Mouse (Mus musculus) cortical plate, adult 2 months (tissue): ENCODE data around the gene C5ar1. TPM values are rescaled to one million over a fixed set of nuclear protein-coding genes. Genes with fewer than 3 reads are reported as not detected.
A peak's percentile ranks its signal among the peaks of the same experiment; 100 is the strongest.
"Not testable (repeated sequence)": the region's sequence is repeated elsewhere in the genome, so short reads cannot be mapped to it uniquely, and the experiment has no call there.

Source experiments
- H3K27ac ChIP-seq: fragments of 200-500 bp; 2 replicates; pipeline ENCODE4 v1.5.1; 2012; ENCODE audit warnings: low read length, control low read depth, inconsistent platforms; ENCODE audit not compliant: insufficient read depth
- H3K4me1 ChIP-seq: fragments of 200-500 bp; 2 replicates; pipeline ENCODE4 v1.6.1; 2011; ENCODE audit warnings: low read length; ENCODE audit not compliant: control insufficient read depth, insufficient read depth
- H3K4me3 ChIP-seq: fragments of 200-500 bp; 2 replicates; pipeline ENCODE4 v1.5.1; 2011; ENCODE audit warnings: mild to moderate bottlenecking, low read length, control low read depth; ENCODE audit not compliant: insufficient read depth
- CTCF ChIP-seq: fragments of 200-500 bp; IDR thresholded peaks from 2 replicates; pipeline ENCODE4 v1.5.1; 2011; ENCODE audit warnings: mild to moderate bottlenecking, control low read depth, low read length; ENCODE audit not compliant: insufficient read depth; ENCODE audit errors: extremely low read depth
- POLR2A ChIP-seq: fragments of 200-500 bp; IDR thresholded peaks from 2 replicates; pipeline ENCODE4 v1.6.1; 2011; ENCODE audit warnings: mild to moderate bottlenecking, low read length, control low read depth; ENCODE audit not compliant: insufficient read depth; ENCODE audit errors: extremely low read depth
- polyA plus RNA-seq: library from polyadenylated mRNA; depleted of rRNA; stranded (reverse); fragments of >200 nt; gene quantifications from 2 replicates; pipeline ENCODE4 v1.2.3, GENCODE M21; 2012

C5ar1 gene
- polyA plus RNA-seq, 1 experiment: 1.5 TPM

- no peak overlapping the region for H3K4me3 ChIP-seq
- no peak for TF ChIP-seq POLR2A
- no peak for TF ChIP-seq CTCF
- H3K4me1 ChIP-seq: no peaks in the 10 kb centered on the region
- H3K27ac ChIP-seq: no peak overlapping the region
These were observed 21.4 kb upstream of the C5ar1 start for GRCm38 (mm10) chr7:16280721-16281120.

- Histone ChIP-seq H3K27ac (no peak overlapping the region), H3K4me1 (no peaks in the 10 kb centered on the region; the same call in 1 of the 2 replicates), H3K4me3 (no peak overlapping the region)
- no peak for TF ChIP-seq CTCF
- TF ChIP-seq POLR2A: no peak
These were observed 15.9 kb upstream of the C5ar1 start for GRCm38 (mm10) chr7:16274922-16275890.

GRCm38 (mm10) chr7:16273766-16274140 lies 14.4 kb upstream of the C5ar1 start:
- no peak overlapping the region for H3K27ac ChIP-seq
- peak overlapping the region; percentile 71 for H3K4me3 ChIP-seq

GRCm38 (mm10) chr7:16273081-16273765 lies 13.9 kb upstream of the C5ar1 start, which contains the start of gene Inafm1:
TSS of gene Inafm1 (minus strand) at chr7:16273617.
- Histone ChIP-seq H3K4me3 (peak within 1 kb of the TSS; percentile 71), H3K27ac (peak within 1 kb of the TSS; percentile 84), H3K4me1 (no peaks in the 10 kb centered on the region; the same call in 1 of the 2 replicates)
- TF ChIP-seq CTCF (no peak), POLR2A (peak; percentile 38; the same call in 1 of the 2 replicates)

More at GRCm38 (mm10) chr7:16273766-16274140, 14.4 kb upstream of the C5ar1 start:
- TF ChIP-seq CTCF (no peak), POLR2A (peak; percentile 57; the same call in 1 of the 2 replicates)
- H3K4me1 ChIP-seq: no peaks in the 10 kb centered on the region; the same call in 1 of the 2 replicates

GRCm38 (mm10) chr7:16272681-16273080 lies 13.3 kb upstream of the C5ar1 start:
- Histone ChIP-seq H3K4me1 (no peaks in the 10 kb centered on the region; the same call in 1 of the 2 replicates), H3K4me3 (peak overlapping the region; percentile 71), H3K27ac (peak overlapping the region; percentile 84)
- TF ChIP-seq POLR2A: no peak; the same call in 1 of the 2 replicates
- TF ChIP-seq CTCF: no peak

- Histone ChIP-seq H3K27ac (no peak overlapping the region), H3K4me3 (no peak overlapping the region), H3K4me1 (no peaks in the 10 kb centered on the region; the same call in 1 of the 2 replicates)
- no peak for TF ChIP-seq POLR2A
- TF ChIP-seq CTCF: no peak
These were observed 11.8 kb upstream of the C5ar1 start for GRCm38 (mm10) chr7:16271139-16271538.

GRCm38 (mm10) chr7:16266593-16266992 lies 7.3 kb upstream of the C5ar1 start:
- not testable (repeated sequence) for H3K4me1 ChIP-seq, H3K27ac ChIP-seq, H3K4me3 ChIP-seq

GRCm38 (mm10) chr7:16265856-16266255 lies 6.5 kb upstream of the C5ar1 start:
- TF ChIP-seq POLR2A (no peak), CTCF (no peak)

GRCm38 (mm10) chr7:16263843-16264242 lies 4.5 kb upstream of the C5ar1 start:
- no peaks in the 10 kb centered on the region for H3K4me1 ChIP-seq
- H3K27ac ChIP-seq: no peak overlapping the region
- no peak overlapping the region for H3K4me3 ChIP-seq
- TF ChIP-seq CTCF: no peak
- TF ChIP-seq POLR2A: no peak

More at GRCm38 (mm10) chr7:16265856-16266255, 6.5 kb upstream of the C5ar1 start:
- Histone ChIP-seq H3K4me1 (no peaks in the 10 kb centered on the region), H3K4me3 (no peak overlapping the region), H3K27ac (no peak overlapping the region)
